Mouse (Mus musculus): ENCODE results near the gene Cyp2w1.

- TF ChIP-seq POLR2A (IDR thresholded peaks at IDR 0.05; ENCODE audit: control insufficient read depth, low read depth, low read length) (no peak), CTCF (IDR thresholded peaks at IDR 0.05; ENCODE audit: control insufficient read depth, insufficient read depth, insufficient replicate concordance, low read depth, low read length) (no peak)
Observed at GRCm38 (mm10) chr5:139310477-139310876, 41.9 kb upstream of the Cyp2w1 start.

All from testis, adult 2 months (tissue).